Mouse (Mus musculus) adrenal gland, adult (tissue): ENCODE data around the gene Xbp1.

ENCODE experiments used
- DNase-seq, 2 experiments: peaks; one replicate each; pipeline ENCODE4 v3.0.0; 2022 to 2023; ENCODE audit warnings: low spot score in 1 of 2; ENCODE audit not compliant: inconsistent age in 2 of 2

Xbp1 gene

GRCm38 (mm10) chr11:5565596-5565995 lies 45.1 kb downstream of the Xbp1 start:
- DNase-seq = no peak

- DNase-seq = no peak
Measured at GRCm38 (mm10) chr11:5566506-5566905, 46.0 kb downstream of the Xbp1 start.

- no peak for DNase-seq
Measured at GRCm38 (mm10) chr11:5567654-5568053, 47.2 kb downstream of the Xbp1 start.

GRCm38 (mm10) chr11:5568082-5568481 lies 47.6 kb downstream of the Xbp1 start:
- no peak for DNase-seq

GRCm38 (mm10) chr11:5569474-5569873 lies 49.0 kb downstream of the Xbp1 start, which contains the start of gene Ankrd36:
Gene Ankrd36, plus strand, starts transcription at chr11:5569684.
- DNase-seq = no peak

GRCm38 (mm10) chr11:5571856-5572255 lies 51.4 kb downstream of the Xbp1 start:
- DNase-seq = no peak

- no peak for DNase-seq
Measured at GRCm38 (mm10) chr11:5573821-5574220, 53.4 kb downstream of the Xbp1 start.

GRCm38 (mm10) chr11:5575046-5575445 lies 54.6 kb downstream of the Xbp1 start:
- no peak for DNase-seq
